Mouse (Mus musculus) MEL (cell line): ENCODE results near the gene Negr1. TPM values are rescaled to one million over a fixed set of nuclear protein-coding genes. Genes with fewer than 3 reads are reported as not detected.

ENCODE experiments used
- DNase-seq: peaks from one replicate; pipeline ENCODE4 v3.0.0; 2011; ENCODE audit warnings: low read depth, low spot score
- H3K27ac ChIP-seq: 2 replicates; pipeline ENCODE4 v1.5.1; 2012; ENCODE audit warnings: low read depth, mild to moderate bottlenecking, control low read depth, low read length, moderate library complexity; ENCODE audit not compliant: control insufficient read depth
- H3K27me3 ChIP-seq, 2 experiments: fragments of 150-350 bp in 1 of 2; sonication (generic) in 1 of 2; 2 replicates each; pipeline ENCODE4 v1.6.1; 2012; ENCODE audit warnings: low read length in 2 of 2, mild to moderate bottlenecking in 2 of 2, improper control_type of control experiment in 1 of 2, moderate library complexity in 1 of 2; ENCODE audit not compliant: insufficient read depth in 2 of 2, control insufficient read depth in 1 of 2
- H3K36me3 ChIP-seq, 2 experiments: 2 replicates each; pipeline ENCODE4 v1.6.1; 2012 to 2014; ENCODE audit warnings: low read length in 2 of 2, improper control_type of control experiment in 1 of 2, inconsistent platforms in 1 of 2, mild to moderate bottlenecking in 1 of 2; ENCODE audit not compliant: insufficient read depth in 2 of 2, control insufficient read depth in 1 of 2
- H3K4me1 ChIP-seq, 2 experiments: fragments of 150-350 bp in 1 of 2; sonication (generic) in 1 of 2; 2 replicates each; pipeline ENCODE4 v1.6.1; 2012; ENCODE audit warnings: low read length in 2 of 2, improper control_type of control experiment in 1 of 2, mild to moderate bottlenecking in 1 of 2; ENCODE audit not compliant: insufficient read depth in 2 of 2, control insufficient read depth in 1 of 2
- H3K4me3 ChIP-seq, 2 experiments: fragments of 150-350 bp in 1 of 2; sonication (generic) in 1 of 2; 2 replicates each; pipeline ENCODE4 v1.5.1; 2012; ENCODE audit warnings: low read depth in 2 of 2, low read length in 2 of 2, mild to moderate bottlenecking in 2 of 2, moderate library complexity in 2 of 2, control low read depth in 1 of 2, improper control_type of control experiment in 1 of 2; ENCODE audit not compliant: control insufficient read depth in 1 of 2, insufficient read depth in 1 of 2
- H3K79me2 ChIP-seq: 2 replicates; pipeline ENCODE4 v1.6.1; 2012; ENCODE audit warnings: mild to moderate bottlenecking, low read length, moderate library complexity; ENCODE audit not compliant: control insufficient read depth, poor library complexity, insufficient read depth
- H3K9ac ChIP-seq: 2 replicates; pipeline ENCODE4 v1.6.1; 2012; ENCODE audit warnings: low read depth, mild to moderate bottlenecking, control low read depth, low read length, moderate library complexity; ENCODE audit not compliant: control insufficient read depth, poor library complexity, severe bottlenecking
- H3K9me3 ChIP-seq: fragments of 150-350 bp; sonication (generic); replicated peaks from 2 replicates; pipeline ENCODE4 v1.6.1; 2012; ENCODE audit warnings: mild to moderate bottlenecking, low read length, improper control_type of control experiment, moderate library complexity; ENCODE audit not compliant: insufficient read depth
- CHD1 ChIP-seq: IDR thresholded peaks from 2 replicates; pipeline ENCODE4 v1.6.1; 2012; ENCODE audit warnings: low read depth, mild to moderate bottlenecking, inconsistent platforms, low read length, improper control_type of control experiment
- ELF1 ChIP-seq: IDR thresholded peaks from 2 replicates; pipeline ENCODE4 v1.6.1; 2014; ENCODE audit warnings: low read depth, mild to moderate bottlenecking, inconsistent platforms, low read length, improper control_type of control experiment, moderate library complexity
- EP300 ChIP-seq, 2 experiments: IDR thresholded peaks; 2 replicates each; pipeline ENCODE4 v1.6.1; 2011; ENCODE audit warnings: improper control_type of control experiment in 2 of 2, low read length in 2 of 2, low read depth in 1 of 2, mild to moderate bottlenecking in 1 of 2
- ETS1 ChIP-seq: IDR thresholded peaks from 2 replicates; pipeline ENCODE4 v1.6.1; 2012; ENCODE audit warnings: low read depth, mild to moderate bottlenecking, inconsistent platforms, low read length, improper control_type of control experiment, moderate library complexity
- GATA1 ChIP-seq: IDR thresholded peaks from 2 replicates; pipeline ENCODE4 v1.6.1; 2011; ENCODE audit warnings: low read depth, low read length, improper control_type of control experiment
- MAFK ChIP-seq: IDR thresholded peaks from 2 replicates; pipeline ENCODE4 v1.6.1; 2011; ENCODE audit warnings: low read depth, mild to moderate bottlenecking, low read length, improper control_type of control experiment, borderline replicate concordance
- MAX ChIP-seq: IDR thresholded peaks from 2 replicates; pipeline ENCODE4 v1.6.1; 2011; ENCODE audit warnings: low read length, improper control_type of control experiment
- MYB ChIP-seq: IDR thresholded peaks from 2 replicates; pipeline ENCODE4 v1.6.1; 2011; ENCODE audit warnings: mild to moderate bottlenecking, low read depth, low read length, improper control_type of control experiment
- NRF1 ChIP-seq: IDR thresholded peaks from 2 replicates; pipeline ENCODE4 v1.6.1; 2014; ENCODE audit warnings: low read depth, mild to moderate bottlenecking, inconsistent platforms, low read length, improper control_type of control experiment, moderate library complexity; ENCODE audit not compliant: poor library complexity, insufficient read depth, severe bottlenecking
- POLR2A ChIP-seq, 2 experiments: IDR thresholded peaks; 2 replicates each; pipeline ENCODE4 v1.6.1; 2011 to 2012; ENCODE audit warnings: low read length in 2 of 2, mild to moderate bottlenecking in 2 of 2, control low read depth in 1 of 2, improper control_type of control experiment in 1 of 2, low read depth in 1 of 2, moderate library complexity in 1 of 2; ENCODE audit not compliant: control insufficient read depth in 1 of 2, insufficient read depth in 1 of 2, poor library complexity in 1 of 2
- POLR2AphosphoS5 ChIP-seq: IDR thresholded peaks from 2 replicates; pipeline ENCODE4 v1.6.1; 2012; ENCODE audit warnings: low read depth, borderline replicate concordance, mild to moderate bottlenecking, inconsistent platforms, low read length, moderate library complexity, mixed read lengths
- RAD21 ChIP-seq: IDR thresholded peaks from 2 replicates; pipeline ENCODE4 v1.6.1; 2011; ENCODE audit warnings: mild to moderate bottlenecking, low read depth, low read length, improper control_type of control experiment
- SIN3A ChIP-seq: IDR thresholded peaks from 2 replicates; pipeline ENCODE4 v1.6.1; 2012; ENCODE audit warnings: low read length, improper control_type of control experiment, inconsistent platforms
- SMC3 ChIP-seq: IDR thresholded peaks from 2 replicates; pipeline ENCODE4 v1.6.1; 2011; ENCODE audit warnings: low read depth, low read length, improper control_type of control experiment
- TAL1 ChIP-seq: IDR thresholded peaks from 2 replicates; pipeline ENCODE4 v1.6.1; 2012; ENCODE audit warnings: mild to moderate bottlenecking, inconsistent platforms, low read length, moderate library complexity, mixed read lengths
- TBP ChIP-seq: IDR thresholded peaks from 2 replicates; pipeline ENCODE4 v1.8.0; 2011; ENCODE audit warnings: low read depth, low read length, improper control_type of control experiment
- TCF12 ChIP-seq: IDR thresholded peaks from 2 replicates; pipeline ENCODE4 v1.6.1; 2014; ENCODE audit warnings: low read depth, mild to moderate bottlenecking, inconsistent platforms, low read length, improper control_type of control experiment, moderate library complexity
- ZC3H11A ChIP-seq: IDR thresholded peaks from 2 replicates; pipeline ENCODE4 v1.6.1; 2012; ENCODE audit warnings: low read depth, mild to moderate bottlenecking, inconsistent platforms, low read length, improper control_type of control experiment
- ZKSCAN1 ChIP-seq: IDR thresholded peaks from 2 replicates; pipeline ENCODE4 v1.6.1; 2012; ENCODE audit warnings: low read depth, mild to moderate bottlenecking, inconsistent platforms, low read length, improper control_type of control experiment, moderate library complexity
- ZMIZ1 ChIP-seq: IDR thresholded peaks from 2 replicates; pipeline ENCODE4 v1.6.1; 2012; ENCODE audit warnings: low read depth, mild to moderate bottlenecking, inconsistent platforms, low read length, improper control_type of control experiment, moderate library complexity
- ZNF384 ChIP-seq: IDR thresholded peaks from 2 replicates; pipeline ENCODE4 v1.6.1; 2012; ENCODE audit warnings: low read depth, mild to moderate bottlenecking, inconsistent platforms, low read length, improper control_type of control experiment
- polyA plus RNA-seq, 2 experiments: library from polyadenylated mRNA; stranded (reverse) in 1 of 2; unstranded in 1 of 2; fragments of >175 nt in 1 of 2; fragments of >200 nt in 1 of 2; gene quantifications; 2 replicates each; pipeline versions ENCODE4 v1.2.1 to v1.2.4; 2012; ENCODE audit warnings: low replicate concordance in 2 of 2, low read depth in 1 of 2; ENCODE audit not compliant: insufficient read length in 2 of 2, insufficient read depth in 1 of 2, missing spikeins in 1 of 2
- total RNA-seq: library from RNA; depleted of rRNA; stranded (reverse); fragments of 300-350 nt; gene quantifications from 2 replicates; pipeline ENCODE4 v1.2.3, GENCODE M21; 2012

Negr1 gene
- total and polyA plus RNA-seq, 3 experiments = not detected

- H3K4me1 ChIP-seq = no peaks in the 10 kb centered on the region
- no peaks in the 10 kb centered on the region for H3K27me3 ChIP-seq
- no peak for DNase-seq
- no peaks in the 10 kb centered on the region for H3K9me3 ChIP-seq
- no peaks in the 10 kb centered on the region for H3K36me3 ChIP-seq
- no peak overlapping the region for H3K9ac ChIP-seq
- H3K4me3 ChIP-seq = no peak overlapping the region
- no peak for TF ChIP-seq ZMIZ1
- TF ChIP-seq EP300 (IDR thresholded peaks at IDR 0.05; ENCODE audit: low read depth in 1 of 2, low read length in 2 of 2) = no peak
- no peak for TF ChIP-seq CHD1
- TF ChIP-seq TAL1 = no peak
- TF ChIP-seq ETS1 = no peak
- TF ChIP-seq MAX = no peak
- no peak for TF ChIP-seq NRF1
- no peak for TF ChIP-seq MAFK
- TF ChIP-seq MYB = no peak
- TF ChIP-seq TCF12 = no peak
- no peak for TF ChIP-seq ELF1
- H3K79me2 ChIP-seq = no peaks in the 10 kb centered on the region
- no peak overlapping the region for H3K27ac ChIP-seq
These were observed 369.4 kb downstream of the Negr1 start for GRCm38 (mm10) chr3:156931011-156931410.

GRCm38 (mm10) chr3:156931540-156931939 lies 369.9 kb downstream of the Negr1 start:
- Histone ChIP-seq H3K27me3 (no peaks in the 10 kb centered on the region), H3K9me3 (no peaks in the 10 kb centered on the region), H3K4me3 (no peak overlapping the region), H3K4me1 (no peaks in the 10 kb centered on the region), H3K27ac (no peak overlapping the region), H3K36me3 (no peaks in the 10 kb centered on the region), H3K79me2 (no peaks in the 10 kb centered on the region), H3K9ac (no peak overlapping the region)
- DNase-seq = no peak
- no peak for TF ChIP-seq ZKSCAN1
- no peak for TF ChIP-seq CHD1
- TF ChIP-seq ZNF384 = no peak
- no peak for TF ChIP-seq TBP

- no peak for DNase-seq
- no peaks in the 10 kb centered on the region for H3K27me3 ChIP-seq
- no peaks in the 10 kb centered on the region for H3K79me2 ChIP-seq
- no peak overlapping the region for H3K9ac ChIP-seq
- no peak overlapping the region for H3K4me3 ChIP-seq
- H3K27ac ChIP-seq = no peak overlapping the region
- no peaks in the 10 kb centered on the region for H3K9me3 ChIP-seq
- TF ChIP-seq ETS1 = no peak
- TF ChIP-seq ZNF384 = no peak
- TF ChIP-seq RAD21 = no peak
- TF ChIP-seq SIN3A = no peak
- no peak for TF ChIP-seq TBP
- no peak for TF ChIP-seq MAFK
- no peak for TF ChIP-seq ZMIZ1
- TF ChIP-seq CHD1 = no peak
- no peak for TF ChIP-seq TAL1
- no peak for TF ChIP-seq MAX
- TF ChIP-seq POLR2AphosphoS5 = no peak
- no peak for TF ChIP-seq GATA1
- TF ChIP-seq TCF12 = no peak
- TF ChIP-seq SMC3 = no peak
- TF ChIP-seq POLR2A (IDR thresholded peaks at IDR 0.05; ENCODE audit: control insufficient read depth in 1 of 2, insufficient read depth in 1 of 2, low read depth in 1 of 2, low read length in 2 of 2, poor library complexity in 1 of 2) = no peak
- no peak for TF ChIP-seq ZC3H11A
- no peak for TF ChIP-seq EP300 (IDR thresholded peaks at IDR 0.05; ENCODE audit: low read depth in 1 of 2, low read length in 2 of 2)
- TF ChIP-seq, all 39 proteins: peak for 0
- Histone ChIP-seq H3K4me1 (no peaks in the 10 kb centered on the region), H3K36me3 (no peaks in the 10 kb centered on the region)
These were observed 373.2 kb downstream of the Negr1 start for GRCm38 (mm10) chr3:156934778-156935290.
